ENCODE assay signal across 8 mouse cellular contexts in genomic region chr4:128961301-128962028, GRCm38 (mm10). TPM values are rescaled to one million over a fixed set of nuclear protein-coding genes. Genes with fewer than 3 reads are reported as not detected.
A peak's percentile ranks its signal among the peaks of the same experiment; 100 is the strongest.
DNase-seq lines count a peak whose midpoint lies in the region; ATAC-seq and TF ChIP-seq lines count a peak whose summit lies in the region.

No protein-coding gene starts in this region.

- H3K36me3 ChIP-seq in testis, adult 2 months (ENCODE audit: control insufficient read depth, insufficient read depth, low read length) = no peaks in the 10 kb centered on the region
- no peaks in the 10 kb centered on the region for H3K36me3 ChIP-seq in limb, embryonic 11.5 days (ENCODE audit: control insufficient read depth, insufficient read depth, low read length)
- H3K36me3 ChIP-seq in neural tube, embryonic 15.5 days = no peaks in the 10 kb centered on the region

- no peaks in the 10 kb centered on the region for H3K9me3 ChIP-seq in limb, embryonic 11.5 days (ENCODE audit: control insufficient read depth, low read length)
- H3K9me3 ChIP-seq in neural tube, embryonic 15.5 days (replicated peaks) = no peaks in the 10 kb centered on the region

- H3K9ac ChIP-seq in limb, embryonic 11.5 days (ENCODE audit: low read length) = peak overlapping the region; percentile 78
- H3K9ac ChIP-seq in neural tube, embryonic 15.5 days (replicated peaks) = peak overlapping the region; percentile 85

- TF ChIP-seq POLR2A in testis, adult 2 months (IDR thresholded peaks at IDR 0.05; ENCODE audit: control insufficient read depth, low read depth, low read length) = no peak

- DNase-seq in adrenal gland, postnatal 14 days = peak; percentile 29
- DNase-seq in adrenal gland, postnatal 10 days = no peak
- DNase-seq in testis, postnatal 10 days (ENCODE audit: low spot score) = no peak
- peak; percentile 38 for DNase-seq in limb, embryonic 11.5 days (ENCODE audit: low spot score)
- no peak for DNase-seq in right cerebral cortex, adult 2 months (ENCODE audit: low spot score in 2 of 2)
- DNase-seq in ovary, postnatal 10 days (ENCODE audit: low spot score) = no peak

- H3K27me3 ChIP-seq in testis, adult 2 months (ENCODE audit: control insufficient read depth, insufficient read depth, low read length) = no peaks in the 10 kb centered on the region
- H3K27me3 ChIP-seq in limb, embryonic 11.5 days (ENCODE audit: control insufficient read depth, insufficient read depth, low read length) = no peaks in the 10 kb centered on the region
- no peaks in the 10 kb centered on the region for H3K27me3 ChIP-seq in neural tube, embryonic 15.5 days (replicated peaks)

- peak overlapping the region; percentile 93 for H3K4me2 ChIP-seq in limb, embryonic 11.5 days (ENCODE audit: low read depth, severe bottlenecking)
- H3K4me2 ChIP-seq in neural tube, embryonic 15.5 days = peak overlapping the region; percentile 93

- ATAC-seq in limb, embryonic 11.5 days (ENCODE audit: insufficient number of reproducible peaks, low FRiP score, low TSS enrichment, low read depth) = no peak
- no peak for ATAC-seq in neural tube, embryonic 15.5 days (ENCODE audit: low FRiP score)

- H3K4me3 ChIP-seq in testis, adult 2 months (ENCODE audit: control insufficient read depth, low read depth, low read length) = peak overlapping the region; percentile 97
- peak overlapping the region; percentile 76 for H3K4me3 ChIP-seq in limb, embryonic 11.5 days (ENCODE audit: low read depth, low read length)
- peak overlapping the region; percentile 73 for H3K4me3 ChIP-seq in neural tube, embryonic 15.5 days (replicated peaks)

- H3K4me1 ChIP-seq in testis, adult 2 months (ENCODE audit: control insufficient read depth, insufficient read depth, low read length) = peaks cover 19% of the 10 kb centered on the region
- peaks cover 7% of the 10 kb centered on the region for H3K4me1 ChIP-seq in limb, embryonic 11.5 days (ENCODE audit: control insufficient read depth, insufficient read depth, low read length)
- H3K4me1 ChIP-seq in neural tube, embryonic 15.5 days = peaks cover 43% of the 10 kb centered on the region

- 5% methylated on average over 16 of the region's 16 CpGs for WGBS in limb, embryonic 11.5 days
- 7% methylated on average over 16 of the region's 16 CpGs for WGBS in neural tube, embryonic 15.5 days

- no peak overlapping the region for H3K27ac ChIP-seq in testis, adult 2 months (ENCODE audit: control insufficient read depth, insufficient read depth, low read depth, low read length)
- H3K27ac ChIP-seq in limb, embryonic 11.5 days (replicated peaks; ENCODE audit: low read depth, low read length) = no peak overlapping the region
- H3K27ac ChIP-seq in neural tube, embryonic 15.5 days (replicated peaks) = no peak overlapping the region

- TF ChIP-seq CTCF in testis, adult 2 months (IDR thresholded peaks at IDR 0.05; ENCODE audit: control insufficient read depth, insufficient read depth, insufficient replicate concordance, low read depth, low read length) = no peak

RNA-seq across cellular contexts. Expression of gene Azin2, which starts 0.8 kb away (rescaled TPM):
- total RNA-seq in adrenal gland, postnatal 14 days (2021) = 34.1 and 41.8 TPM in 2 replicates
- 10 to 100 TPM; 32.5 to 32.9 TPM for total RNA-seq in adrenal gland, postnatal 10 days (2021)
- 213 and 251 TPM in 2 replicates for polyA plus RNA-seq in testis, adult 2 months (2012; rRNA removed)
- polyA plus RNA-seq in limb, embryonic 11.5 days (2014; fragmentation: Nextera tagmentation; extraction: Ambion mirVana) = 14.9 and 15.4 TPM in 2 replicates
- 20.3 and 20.7 TPM in 2 replicates for polyA plus RNA-seq in neural tube, embryonic 15.5 days (2015; fragmentation: Nextera tagmentation; extraction: Ambion mirVana)

RNA-seq across cellular contexts. Expression of gene Ak2, which starts 30.3 kb away (rescaled TPM):
- 175 and 204 TPM in 2 replicates for total RNA-seq in adrenal gland, postnatal 14 days (2021)
- 100 to 1,000 TPM; 244 to 274 TPM for total RNA-seq in adrenal gland, postnatal 10 days (2021)
- polyA plus RNA-seq in testis, adult 2 months (2012; rRNA removed) = 98.0 and 115 TPM in 2 replicates
- polyA plus RNA-seq in limb, embryonic 11.5 days (2014; fragmentation: Nextera tagmentation; extraction: Ambion mirVana) = 176 and 182 TPM in 2 replicates
- polyA plus RNA-seq in neural tube, embryonic 15.5 days (2015; fragmentation: Nextera tagmentation; extraction: Ambion mirVana) = 90.2 and 120 TPM in 2 replicates

Comparison
In these comparisons a context has a peak if more than half of its experiments do, and no peak if none do; other contexts are left out.
1. DNase-seq: peak in adrenal gland, postnatal 14 days (single experiment) and limb, embryonic 11.5 days (single experiment); none in adrenal gland, postnatal 10 days (single experiment), testis, postnatal 10 days (single experiment), right cerebral cortex, adult 2 months (0 of 2) and ovary, postnatal 10 days (single experiment).
2. Peak in every context shown above with its lines, with median percentiles within 50 percentile points of each other: H3K4me3 ChIP-seq.